Mouse (Mus musculus): ENCODE results near the gene Tmem135. TPM values are rescaled to one million over a fixed set of nuclear protein-coding genes. Genes with fewer than 3 reads are reported as not detected.

The Tmem135 gene
- not detected in 2 replicates for polyA plus RNA-seq (2012; ENCODE audit: insufficient read depth, insufficient read length, low replicate concordance, missing spikeins)

DNA sequence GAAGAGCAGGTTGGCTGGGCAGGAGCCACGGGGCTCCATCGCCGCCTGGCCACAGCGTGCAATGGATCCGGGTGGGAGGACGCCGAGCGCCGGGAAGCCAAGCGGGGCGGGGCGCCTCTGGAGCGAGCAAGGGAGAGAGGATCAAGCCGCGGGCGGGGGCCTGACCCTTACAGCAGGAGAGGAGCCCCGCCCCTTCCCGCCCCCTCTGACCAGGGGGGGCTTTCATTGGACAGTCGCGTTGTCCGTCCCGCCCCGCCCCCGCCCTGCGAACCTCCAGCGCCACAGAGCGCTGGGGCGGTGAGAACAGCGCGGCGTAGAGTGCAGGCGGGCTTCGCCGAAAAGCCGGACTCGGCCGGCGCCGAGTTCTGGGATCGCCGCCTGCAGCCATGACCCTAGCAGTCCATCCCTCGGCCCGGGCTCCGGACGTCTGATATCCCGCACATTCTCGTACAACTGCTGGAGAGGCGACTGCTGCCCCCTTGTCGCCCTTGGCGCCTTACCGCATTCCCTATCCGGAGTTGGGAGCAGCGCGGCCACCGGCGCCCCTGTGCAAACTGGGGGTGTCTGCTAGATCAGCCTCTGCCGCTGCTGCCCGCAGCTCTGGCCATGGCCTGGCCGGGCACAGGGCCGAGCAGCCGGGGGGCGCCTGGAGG, at the start of gene Tmem135, which contains the start of gene Fzd4:
Gene Tmem135 (minus strand): TSS at position 142 of the 653 bp plus-strand sequence.
Gene Fzd4 (plus strand): TSS at position 275 of the 653 bp plus-strand sequence.
- peak within 1 kb of the TSS; percentile 84 for H3K4me3 ChIP-seq (ENCODE audit: insufficient read depth, low read depth, low read length)
- TF ChIP-seq CTCF (IDR thresholded peaks at IDR 0.05; ENCODE audit: insufficient read depth, low read depth, low read length), result no peak
- TF ChIP-seq POLR2A (IDR thresholded peaks at IDR 0.05; ENCODE audit: insufficient read depth, low read depth, low read length), result peak; percentile 26
- WGBS, result under 1% methylated on average over 53 of the region's 62 CpGs

DNA sequence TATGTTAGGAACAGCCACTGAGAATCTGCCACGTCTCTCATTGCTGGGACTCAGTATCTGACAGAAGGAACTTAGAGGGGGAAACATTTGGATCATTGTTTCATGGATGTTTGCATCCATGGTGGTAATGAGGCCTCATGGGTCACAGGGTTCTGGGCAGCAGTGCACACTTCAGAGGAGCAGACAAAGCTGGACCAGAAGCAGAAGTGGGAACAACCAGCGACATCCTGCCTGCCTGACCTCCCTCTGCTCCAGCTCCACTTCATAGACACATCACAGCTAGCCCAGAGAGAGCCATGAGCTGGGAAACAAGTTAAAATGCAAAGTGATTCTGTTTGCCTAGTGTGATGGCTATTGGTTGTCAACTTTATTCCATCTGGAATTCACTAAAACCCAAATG, 46.3 kb upstream of the Tmem135 start:
- H3K4me3 ChIP-seq (ENCODE audit: insufficient read depth, low read depth, low read length), result no peak overlapping the region
- 73% methylated on average over 2 of the region's 2 CpGs for WGBS
- no peak for TF ChIP-seq POLR2A (IDR thresholded peaks at IDR 0.05; ENCODE audit: insufficient read depth, low read depth, low read length)
- no peak for TF ChIP-seq CTCF (IDR thresholded peaks at IDR 0.05; ENCODE audit: insufficient read depth, low read depth, low read length)
- no peaks in the 10 kb centered on the region for H3K4me1 ChIP-seq (ENCODE audit: control insufficient read depth, insufficient read depth, low read length)
- no peak overlapping the region for H3K27ac ChIP-seq (ENCODE audit: insufficient read depth, low read depth, low read length)

More for the DNA sequence above, at the start of gene Tmem135, which contains the start of gene Fzd4:
- peak within 1 kb of the TSS; percentile 38 for H3K27ac ChIP-seq (ENCODE audit: insufficient read depth, low read depth, low read length)
- H3K4me1 ChIP-seq (ENCODE audit: control insufficient read depth, insufficient read depth, low read length), result peaks cover 14% of the 10 kb centered on the region; the same call in 1 of the 2 replicates

DNA sequence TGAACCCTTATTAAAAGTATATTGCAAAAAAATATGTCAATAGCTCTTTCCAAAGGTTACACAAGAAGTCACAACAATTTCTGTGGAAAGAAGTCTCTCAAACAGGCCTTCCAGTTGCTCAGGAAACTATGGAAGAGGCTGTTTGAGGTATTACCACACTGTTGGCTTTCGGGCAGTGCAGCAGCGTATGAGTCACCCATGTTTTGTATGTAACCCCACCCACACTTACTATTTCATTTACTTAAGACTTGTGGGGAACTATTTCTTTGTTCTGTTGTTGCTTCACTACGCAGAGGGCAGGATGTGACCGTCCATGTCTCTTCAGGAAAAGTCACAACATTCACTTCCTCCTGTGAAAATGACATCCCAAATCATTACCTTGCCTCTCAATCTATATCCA, 41.1 kb upstream of the Tmem135 start:
- WGBS, result 59% methylated on average over 4 of the region's 4 CpGs
- Histone ChIP-seq H3K4me3 (ENCODE audit: insufficient read depth, low read depth, low read length) (no peak overlapping the region), H3K4me1 (ENCODE audit: control insufficient read depth, insufficient read depth, low read length) (no peaks in the 10 kb centered on the region), H3K27ac (ENCODE audit: insufficient read depth, low read depth, low read length) (no peak overlapping the region)
- TF ChIP-seq CTCF (IDR thresholded peaks at IDR 0.05; ENCODE audit: insufficient read depth, low read depth, low read length) (no peak), POLR2A (IDR thresholded peaks at IDR 0.05; ENCODE audit: insufficient read depth, low read depth, low read length) (no peak)

DNA sequence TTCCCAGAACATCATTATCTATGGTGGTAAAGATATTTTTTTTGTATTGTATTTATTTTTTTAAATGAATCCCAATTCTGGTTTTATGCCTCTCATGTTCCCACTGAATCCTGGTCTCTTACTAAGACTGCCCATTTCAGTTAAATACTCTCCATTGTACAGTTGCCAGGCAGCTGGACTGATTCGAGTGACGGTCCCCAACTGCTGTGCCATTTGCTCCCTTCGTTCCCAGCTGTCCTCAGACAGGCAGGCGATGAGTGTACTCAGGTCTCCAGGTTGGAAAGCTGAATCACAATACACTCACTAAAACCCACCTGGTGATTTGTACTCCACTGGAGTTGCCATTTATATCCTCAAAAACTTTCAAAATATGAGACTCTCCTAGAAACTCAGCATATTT, 38.2 kb upstream of the Tmem135 start:
- 51% methylated on average over 4 of the region's 4 CpGs for WGBS
- Histone ChIP-seq H3K4me3 (ENCODE audit: insufficient read depth, low read depth, low read length) (no peak overlapping the region), H3K27ac (ENCODE audit: insufficient read depth, low read depth, low read length) (no peak overlapping the region), H3K4me1 (ENCODE audit: control insufficient read depth, insufficient read depth, low read length) (no peaks in the 10 kb centered on the region)
- TF ChIP-seq CTCF (IDR thresholded peaks at IDR 0.05; ENCODE audit: insufficient read depth, low read depth, low read length), result no peak
- no peak for TF ChIP-seq POLR2A (IDR thresholded peaks at IDR 0.05; ENCODE audit: insufficient read depth, low read depth, low read length)

DNA sequence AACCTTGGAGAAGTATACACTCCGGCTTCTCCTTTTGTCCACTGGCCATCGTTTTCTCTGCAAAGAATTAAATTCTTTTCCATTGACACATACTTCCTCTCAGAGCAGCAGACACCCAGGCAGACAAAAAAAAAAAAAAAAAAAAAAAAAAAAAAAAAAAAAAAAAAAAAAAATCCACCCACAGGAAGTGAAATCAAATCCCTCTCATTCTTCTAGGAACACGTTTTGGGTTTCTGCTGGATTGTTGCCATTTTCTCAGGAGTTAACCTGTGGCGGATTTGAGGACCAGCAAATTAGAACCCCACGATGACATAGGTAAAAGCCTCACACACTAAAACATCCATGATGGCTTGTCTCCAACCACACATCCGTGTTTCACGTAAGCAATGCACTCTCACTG, 37.3 kb upstream of the Tmem135 start:
- no peak overlapping the region for H3K4me3 ChIP-seq (ENCODE audit: insufficient read depth, low read depth, low read length)
- 71% methylated on average over 7 of the region's 7 CpGs for WGBS
- no peaks in the 10 kb centered on the region for H3K4me1 ChIP-seq (ENCODE audit: control insufficient read depth, insufficient read depth, low read length)
- TF ChIP-seq POLR2A (IDR thresholded peaks at IDR 0.05; ENCODE audit: insufficient read depth, low read depth, low read length) (no peak), CTCF (IDR thresholded peaks at IDR 0.05; ENCODE audit: insufficient read depth, low read depth, low read length) (no peak)
- H3K27ac ChIP-seq (ENCODE audit: insufficient read depth, low read depth, low read length), result no peak overlapping the region

DNA sequence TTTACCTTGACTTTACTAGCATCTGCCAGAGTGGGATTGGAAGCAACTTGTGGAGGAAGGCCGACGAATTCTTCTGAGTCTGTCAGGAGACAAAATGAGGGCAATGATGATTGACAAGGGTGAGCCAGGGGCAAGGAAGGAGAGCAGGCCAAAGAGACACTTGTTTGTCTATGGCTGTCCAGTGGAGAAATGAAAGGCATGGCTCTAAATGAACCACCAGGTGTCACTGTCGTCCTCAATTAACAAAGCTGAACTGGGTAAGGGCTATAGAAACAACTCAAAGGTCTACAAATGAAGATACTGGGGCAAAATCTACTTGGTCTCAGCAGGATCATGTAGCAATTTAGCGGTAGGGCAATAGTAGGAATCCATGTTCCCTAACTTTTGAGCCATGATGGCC, 33.6 kb upstream of the Tmem135 start:
- WGBS, result 59% methylated on average over 4 of the region's 4 CpGs
- Histone ChIP-seq H3K4me3 (ENCODE audit: insufficient read depth, low read depth, low read length) (no peak overlapping the region), H3K4me1 (ENCODE audit: control insufficient read depth, insufficient read depth, low read length) (no peaks in the 10 kb centered on the region), H3K27ac (ENCODE audit: insufficient read depth, low read depth, low read length) (no peak overlapping the region)
- TF ChIP-seq POLR2A (IDR thresholded peaks at IDR 0.05; ENCODE audit: insufficient read depth, low read depth, low read length) (no peak), CTCF (IDR thresholded peaks at IDR 0.05; ENCODE audit: insufficient read depth, low read depth, low read length) (no peak)

DNA sequence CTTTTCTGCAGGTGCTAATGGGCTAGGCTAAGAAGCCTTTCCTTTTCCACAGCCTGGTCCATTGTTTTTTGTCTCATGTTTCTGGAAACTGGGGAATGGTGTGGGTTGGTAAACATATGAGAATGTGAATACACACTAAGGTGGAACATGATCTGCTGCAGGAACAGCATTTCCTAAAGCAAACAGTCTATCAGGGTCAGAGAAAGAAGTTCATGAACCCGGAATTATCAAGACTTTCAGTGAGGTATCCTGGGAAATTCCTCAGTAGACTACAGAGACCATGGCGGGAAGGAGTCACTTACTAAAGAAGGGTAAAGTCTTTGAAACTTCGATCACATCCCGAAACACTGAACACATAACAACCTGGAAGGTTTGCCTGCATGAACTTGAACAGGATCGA, 32.4 kb upstream of the Tmem135 start:
- WGBS, result 86% methylated on average over 5 of the region's 5 CpGs
- no peak for TF ChIP-seq POLR2A (IDR thresholded peaks at IDR 0.05; ENCODE audit: insufficient read depth, low read depth, low read length)
- TF ChIP-seq CTCF (IDR thresholded peaks at IDR 0.05; ENCODE audit: insufficient read depth, low read depth, low read length), result no peak
- Histone ChIP-seq H3K27ac (ENCODE audit: insufficient read depth, low read depth, low read length) (no peak overlapping the region), H3K4me1 (ENCODE audit: control insufficient read depth, insufficient read depth, low read length) (no peaks in the 10 kb centered on the region), H3K4me3 (ENCODE audit: insufficient read depth, low read depth, low read length) (no peak overlapping the region)

DNA sequence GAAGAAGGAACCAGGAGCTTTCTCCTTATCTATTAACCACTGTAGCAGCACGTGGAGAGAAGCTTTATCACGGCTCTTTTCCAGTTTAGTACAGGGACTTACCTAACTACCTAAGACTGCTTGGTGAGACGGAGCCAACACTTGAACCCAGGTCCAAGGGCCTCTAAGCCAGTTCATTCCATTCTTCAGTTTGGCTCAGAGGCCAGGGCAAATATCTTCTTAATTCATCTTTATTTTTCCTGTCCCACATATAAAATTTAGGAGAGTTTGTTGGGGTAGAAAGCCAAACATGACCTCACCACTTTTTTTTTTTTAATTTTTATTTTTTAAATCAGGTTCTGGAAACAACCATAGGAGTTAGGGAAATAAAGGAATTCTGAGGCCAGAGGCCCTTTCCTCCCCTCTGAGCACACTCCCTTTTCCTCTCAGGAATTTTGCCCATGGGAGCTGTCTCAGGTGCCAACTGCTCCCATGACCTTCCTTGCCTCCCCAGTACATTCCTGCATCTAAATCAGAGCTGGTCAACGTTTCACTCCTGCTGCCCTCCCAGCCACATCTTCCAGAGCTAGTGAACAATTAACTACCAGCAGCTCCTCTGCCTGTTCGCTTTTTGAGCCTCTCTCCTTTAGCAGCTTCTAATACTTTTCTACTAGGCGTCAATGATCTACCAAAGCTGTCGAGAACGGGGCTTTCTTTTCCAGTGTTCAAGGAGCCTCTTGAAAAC, 30.0 kb upstream of the Tmem135 start:
- TF ChIP-seq POLR2A (IDR thresholded peaks at IDR 0.05; ENCODE audit: insufficient read depth, low read depth, low read length) (no peak), CTCF (IDR thresholded peaks at IDR 0.05; ENCODE audit: insufficient read depth, low read depth, low read length) (no peak)
- 74% methylated on average over 8 of the region's 8 CpGs for WGBS

More for the DNA sequence above, 30.0 kb upstream of the Tmem135 start:
- no peak overlapping the region for H3K4me3 ChIP-seq (ENCODE audit: insufficient read depth, low read depth, low read length)
- no peaks in the 10 kb centered on the region for H3K4me1 ChIP-seq (ENCODE audit: control insufficient read depth, insufficient read depth, low read length)
- no peak overlapping the region for H3K27ac ChIP-seq (ENCODE audit: insufficient read depth, low read depth, low read length)
